Mouse (Mus musculus): ENCODE data around the gene Insc.

Gene Insc

GRCm38 (mm10) chr7:114762660-114763059, 19.2 kb downstream of the Insc start:
- no peak for DNase-seq (ENCODE audit: low read depth, low spot score)

DNA sequence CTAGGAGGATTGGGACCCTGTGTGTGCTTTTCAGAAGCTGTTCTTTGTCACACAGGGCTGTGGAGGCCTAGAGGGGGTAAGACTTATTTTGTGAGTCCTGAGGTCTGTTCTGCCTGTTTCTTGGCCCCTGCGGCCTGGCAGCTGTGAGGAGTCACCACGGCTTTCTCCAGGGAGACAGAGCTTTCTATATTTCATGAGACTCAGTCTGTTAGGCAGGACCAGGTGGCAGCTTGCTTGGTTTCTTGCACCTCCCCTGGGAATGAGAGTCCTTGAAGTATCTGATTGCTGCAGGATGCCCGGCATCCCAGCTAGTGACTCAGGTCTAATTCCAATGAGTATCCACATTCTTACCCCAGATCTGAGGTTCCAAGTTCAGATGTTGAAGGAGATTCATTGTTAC, 21.8 kb downstream of the Insc start:
- DNase-seq (ENCODE audit: low read depth, low spot score): no peak

- DNase-seq (ENCODE audit: low read depth, low spot score): no peak
These were observed 23.0 kb downstream of the Insc start for GRCm38 (mm10) chr7:114766523-114766922.

DNA sequence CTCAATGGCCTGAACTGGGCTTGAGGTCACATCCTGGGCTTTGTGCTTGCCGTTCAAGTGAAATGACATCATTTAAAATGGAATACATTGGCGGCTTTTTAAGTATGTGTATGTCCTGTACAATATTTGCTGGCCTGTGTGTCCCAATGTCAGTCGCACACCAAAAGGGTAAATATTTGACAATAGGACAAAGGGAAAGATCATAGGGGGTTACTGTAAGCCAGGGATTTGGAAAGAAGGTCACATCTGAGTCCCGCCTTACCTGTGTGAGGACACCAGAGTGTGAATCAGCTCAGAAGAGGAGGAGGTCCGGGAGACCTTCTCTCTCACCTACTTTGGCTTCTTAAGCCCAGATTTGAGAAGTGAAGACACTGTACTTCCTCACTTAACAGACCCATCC, 25.0 kb downstream of the Insc start:
- no peak for DNase-seq (ENCODE audit: low read depth, low spot score)

DNA sequence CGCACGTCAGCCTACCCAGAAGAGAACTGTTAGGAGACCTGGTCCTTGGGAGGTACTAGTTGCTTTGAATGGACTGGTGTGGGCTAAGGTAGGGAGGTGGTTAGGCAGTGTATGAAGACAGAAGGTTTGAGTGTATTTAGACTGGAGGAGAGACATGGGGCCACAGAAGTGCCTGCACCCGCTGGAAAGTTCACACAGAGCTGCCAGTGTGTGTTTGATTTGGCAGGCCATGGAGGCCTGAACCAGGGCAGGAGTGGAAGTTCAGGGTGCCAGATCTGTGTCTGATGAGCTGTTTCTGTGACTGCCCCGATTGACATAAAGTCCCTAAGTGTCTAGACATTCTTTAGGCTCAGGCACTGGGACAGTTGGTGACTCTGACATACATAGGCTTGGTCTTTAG, 25.5 kb downstream of the Insc start:
- DNase-seq (ENCODE audit: low read depth, low spot score): no peak

- no peak for DNase-seq (ENCODE audit: low read depth, low spot score)
These were observed 27.1 kb downstream of the Insc start for GRCm38 (mm10) chr7:114770586-114770985.

DNA sequence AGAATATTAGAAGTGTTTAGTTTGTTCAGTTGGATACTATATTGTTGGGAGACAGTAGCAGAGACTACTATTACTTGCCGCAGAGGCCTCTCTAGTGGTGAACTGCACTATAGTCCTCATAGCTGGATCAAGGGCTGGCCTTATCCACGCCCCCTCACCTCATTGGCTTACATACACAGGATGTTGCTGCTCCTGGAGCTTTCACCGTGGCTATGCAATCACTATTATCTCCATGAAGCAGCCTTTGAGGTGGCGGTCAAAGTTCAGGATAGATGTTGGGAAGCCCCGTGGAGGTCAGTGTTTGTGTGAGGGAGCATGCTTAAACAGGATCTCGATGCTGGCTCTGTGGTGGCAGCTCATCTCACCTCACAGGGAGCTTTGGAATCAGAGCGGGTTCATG, 28.3 kb downstream of the Insc start:
- DNase-seq (ENCODE audit: low read depth, low spot score): peak; percentile 24

GRCm38 (mm10) chr7:114773781-114774180, 30.3 kb downstream of the Insc start:
- no peak for DNase-seq (ENCODE audit: low read depth, low spot score)

- no peak for DNase-seq (ENCODE audit: low read depth, low spot score)
These were observed 32.4 kb downstream of the Insc start for GRCm38 (mm10) chr7:114775856-114776255.

DNA sequence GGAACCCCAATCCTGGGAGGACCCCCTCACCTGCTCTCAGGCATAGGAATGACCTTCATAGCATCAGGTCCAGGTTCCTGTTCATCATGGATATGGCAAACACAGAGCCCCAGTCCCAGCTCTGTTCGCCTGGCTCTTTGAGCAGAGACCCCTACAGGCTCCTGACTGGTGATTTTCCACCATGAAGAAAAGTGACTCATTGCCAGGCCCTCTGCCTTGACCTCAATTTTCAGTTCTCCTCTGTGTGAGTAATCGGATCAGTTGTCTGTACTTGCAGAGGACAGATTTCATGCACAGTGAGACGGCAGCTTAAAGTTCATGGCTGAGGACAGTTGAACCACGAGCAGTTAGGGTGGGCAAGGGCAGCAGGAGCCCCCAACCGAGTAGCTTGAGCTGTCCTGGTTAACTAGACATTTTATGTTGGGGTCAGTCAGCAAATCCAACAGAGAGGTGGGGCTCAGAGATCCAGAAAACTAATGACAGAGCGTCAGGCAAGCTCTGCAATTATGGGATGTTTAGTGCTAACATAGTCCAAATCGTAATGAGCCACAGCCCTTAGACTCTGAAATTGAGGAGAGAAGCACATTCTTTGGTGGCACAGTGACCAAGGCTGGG, 34.8 kb downstream of the Insc start:
- no peak for DNase-seq (ENCODE audit: low read depth, low spot score)

DNA sequence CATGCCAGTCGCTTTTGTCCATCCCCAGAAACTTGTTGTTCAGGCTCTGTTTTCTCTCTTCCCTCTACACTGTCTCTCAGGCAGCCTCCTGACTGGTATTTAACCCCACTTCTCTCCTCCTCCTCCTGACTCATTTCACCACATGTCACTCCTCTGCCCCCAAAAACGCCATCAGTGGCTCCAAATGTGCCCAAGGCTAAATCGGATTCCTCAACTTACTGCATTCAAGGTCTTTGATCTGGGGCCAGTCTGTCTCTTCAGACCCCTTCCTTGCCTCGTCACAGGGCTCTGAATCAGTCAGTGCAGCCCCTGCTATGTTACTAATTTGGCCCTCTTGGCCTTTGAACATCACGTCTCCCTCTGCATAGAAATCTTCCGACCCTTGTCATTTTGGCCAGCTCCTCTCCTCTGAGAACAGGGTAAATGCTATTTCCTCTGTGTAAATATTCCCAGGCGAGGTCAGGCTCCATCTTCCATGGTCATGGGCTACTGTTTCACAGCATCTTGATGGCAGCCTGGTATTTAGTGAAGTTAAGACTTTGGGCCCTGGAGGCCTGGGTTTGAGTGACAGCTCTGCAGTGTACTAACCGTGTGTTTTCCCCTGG, 35.7 kb downstream of the Insc start:
- no peak for DNase-seq (ENCODE audit: low read depth, low spot score)

DNA sequence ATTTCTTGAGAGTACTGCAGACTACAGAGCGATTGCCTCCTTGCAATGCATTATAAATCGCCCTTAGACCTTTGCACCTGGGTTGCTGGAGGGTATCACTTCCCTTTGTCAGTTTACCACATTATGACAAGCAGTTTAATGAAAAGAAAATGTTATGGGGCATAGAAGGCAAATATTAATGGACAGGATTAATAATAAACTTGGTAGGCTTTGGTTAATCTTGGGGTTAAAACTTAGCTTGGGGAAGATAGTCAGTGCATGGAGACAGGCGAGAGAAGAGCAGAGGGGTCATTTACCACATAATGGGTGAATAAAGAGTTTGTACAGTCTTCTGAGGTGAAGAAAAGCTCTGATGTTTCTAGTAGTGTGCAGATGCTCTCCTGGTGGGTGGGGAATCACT, 39.8 kb downstream of the Insc start:
- DNase-seq (ENCODE audit: low read depth, low spot score): no peak

GRCm38 (mm10) chr7:114791087-114791486, 47.6 kb downstream of the Insc start:
- DNase-seq (ENCODE audit: low read depth, low spot score): no peak

GRCm38 (mm10) chr7:114792026-114792425, 48.5 kb downstream of the Insc start:
- no peak for DNase-seq (ENCODE audit: low read depth, low spot score)

DNA sequence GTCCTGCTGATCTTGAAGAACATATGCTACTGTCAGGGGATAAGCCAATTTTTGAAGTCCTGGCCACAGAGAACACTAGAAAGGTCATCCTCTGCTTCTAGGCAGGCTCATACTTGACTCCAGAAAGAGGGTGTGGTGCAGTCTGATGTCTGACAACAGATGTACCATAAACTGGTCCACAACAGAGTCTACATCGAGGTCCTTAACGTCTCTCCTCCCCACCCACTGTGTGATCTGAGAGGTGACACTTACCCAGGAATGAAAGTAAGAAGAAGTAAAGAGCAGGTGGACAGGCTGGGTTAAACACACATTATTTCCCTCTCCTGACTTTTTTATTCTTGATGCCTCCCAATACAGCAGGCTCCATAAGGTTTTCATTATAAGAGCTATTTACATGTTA, 50.9 kb downstream of the Insc start:
- no peak for DNase-seq (ENCODE audit: low read depth, low spot score)

DNA sequence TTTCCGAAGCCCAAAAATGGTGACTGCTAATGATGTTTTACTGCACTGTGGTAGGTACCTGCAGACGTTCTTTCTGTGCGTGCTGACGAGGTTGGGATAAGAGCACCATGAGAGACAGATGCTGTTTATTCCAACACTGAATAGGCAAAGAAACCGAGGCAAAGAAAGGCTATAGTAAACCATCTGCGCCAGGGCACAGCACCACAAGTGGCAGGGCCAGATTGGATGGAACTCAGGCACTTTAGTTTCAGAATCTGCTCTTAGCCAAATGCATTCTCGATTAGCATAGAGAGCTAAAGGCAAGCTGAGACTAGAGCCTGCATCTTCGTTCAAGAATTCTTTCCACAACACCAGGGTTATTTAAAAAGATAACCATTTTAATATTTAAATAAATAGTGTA, 59.1 kb downstream of the Insc start:
- DNase-seq (ENCODE audit: low read depth, low spot score): no peak

DNA sequence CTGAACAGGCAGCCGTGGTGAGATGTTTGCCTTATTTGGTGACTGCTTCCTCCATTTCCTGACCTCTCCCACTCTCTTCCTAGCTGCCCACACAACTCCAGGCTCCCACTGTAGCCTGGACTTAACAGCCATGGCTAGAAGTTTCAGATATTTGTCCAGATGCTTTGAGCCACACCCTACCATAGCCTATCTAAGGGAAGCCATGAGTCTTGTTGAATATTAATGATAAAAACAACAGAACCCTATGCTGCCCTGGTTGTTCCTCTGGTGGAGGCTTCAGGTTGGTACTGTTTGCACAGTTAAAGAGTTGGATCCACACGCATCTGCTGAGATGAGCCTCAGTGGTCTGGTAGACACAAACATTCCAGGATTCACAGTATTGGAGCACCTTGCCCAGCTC, 61.8 kb downstream of the Insc start:
- no peak for DNase-seq (ENCODE audit: low read depth, low spot score)

- no peak for DNase-seq (ENCODE audit: low read depth, low spot score)
These were observed 63.8 kb downstream of the Insc start for GRCm38 (mm10) chr7:114807343-114807742.

GRCm38 (mm10) chr7:114808341-114808740, 64.8 kb downstream of the Insc start:
- DNase-seq (ENCODE audit: low read depth, low spot score): no peak

GRCm38 (mm10) chr7:114817291-114817806, 73.9 kb downstream of the Insc start:
- peak; percentile 91 for DNase-seq (ENCODE audit: low read depth, low spot score)

DNA sequence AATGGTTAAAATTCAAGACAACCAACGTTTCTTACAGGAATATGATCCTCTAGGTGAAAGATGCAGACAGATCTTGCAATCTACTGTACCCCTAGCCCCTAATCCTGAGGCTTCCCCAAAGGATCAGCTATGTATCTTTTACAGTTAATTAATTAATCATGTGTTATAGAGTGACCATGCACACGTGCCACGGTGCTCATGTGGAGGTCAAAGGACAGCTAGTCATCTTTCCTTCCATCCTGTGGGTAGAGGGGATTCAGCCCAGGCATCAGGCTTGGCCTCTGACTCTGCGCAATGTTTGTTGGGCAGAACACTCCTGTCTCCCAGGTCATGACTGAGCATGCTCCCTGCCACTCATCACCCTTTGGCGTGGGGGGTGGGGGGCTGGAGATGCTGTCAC, 74.4 kb downstream of the Insc start:
- peak; percentile 10 for DNase-seq (ENCODE audit: low read depth, low spot score)

GRCm38 (mm10) chr7:114818351-114818750, 74.9 kb downstream of the Insc start:
- no peak for DNase-seq (ENCODE audit: low read depth, low spot score)

DNA sequence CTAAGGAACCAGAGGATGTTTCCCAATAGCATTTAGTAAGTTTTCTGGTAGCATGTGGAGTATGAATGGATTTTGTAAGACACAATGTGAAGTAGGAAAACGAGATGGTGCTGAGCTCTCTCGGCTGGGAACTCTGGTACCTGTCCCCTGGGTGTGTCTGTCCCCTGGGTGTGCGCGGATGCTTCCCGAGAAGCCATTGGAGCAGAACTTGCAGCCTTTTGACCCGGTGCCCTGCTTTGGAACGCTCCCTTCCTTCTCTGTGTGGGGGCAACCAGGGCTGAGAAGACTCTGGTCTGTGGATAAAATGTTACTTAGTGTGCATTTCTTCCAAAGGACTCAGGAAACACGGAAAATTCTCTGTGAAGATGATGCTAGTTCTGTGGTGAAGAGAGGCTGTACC, 75.3 kb downstream of the Insc start:
- DNase-seq (ENCODE audit: low read depth, low spot score): no peak

GRCm38 (mm10) chr7:114822736-114823135, 79.2 kb downstream of the Insc start:
- no peak for DNase-seq (ENCODE audit: low read depth, low spot score)

Measured in ZHBTc4 (cell line).